In the genomic region with DNA sequence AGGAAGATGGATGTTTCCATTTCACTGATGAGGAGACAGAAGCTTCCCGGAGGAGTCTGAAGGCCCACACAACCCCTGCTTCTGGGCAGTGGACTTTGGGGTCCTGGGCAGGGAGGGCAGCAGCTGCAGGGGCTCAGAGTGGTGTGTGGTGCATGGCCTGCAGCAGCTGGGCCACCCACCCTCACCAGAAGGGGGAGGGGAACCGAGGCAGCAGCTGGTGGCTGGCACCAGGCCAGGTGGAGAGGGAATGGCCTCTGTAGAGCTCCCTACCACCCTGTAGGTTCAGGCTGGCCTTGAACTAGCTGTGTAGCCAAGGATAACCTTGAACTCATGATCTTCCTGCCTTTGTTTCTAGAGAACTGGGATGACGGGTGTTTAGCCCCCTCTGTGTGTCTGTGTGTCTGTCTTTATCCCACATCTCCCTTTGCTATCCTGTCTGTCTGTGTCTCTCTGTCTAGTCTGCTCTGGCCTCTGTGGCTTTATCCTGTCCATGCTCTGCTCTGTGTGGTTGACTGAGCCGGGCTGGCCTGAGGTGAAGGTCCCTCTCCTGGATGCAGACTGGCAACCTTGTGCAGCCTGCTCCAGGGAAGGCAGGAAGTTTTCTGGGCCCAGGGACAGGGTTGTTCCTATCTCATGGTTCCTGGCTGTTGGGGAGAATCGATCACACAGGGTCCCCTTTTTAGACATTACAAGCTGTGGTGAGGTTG, we compare ENCODE assay signal across 11 mouse cellular contexts. TPM values are rescaled to one million over a fixed set of nuclear protein-coding genes. Genes with fewer than 3 reads are reported as not detected.
DNase-seq lines count a peak whose midpoint lies in the region; TF ChIP-seq lines count a peak whose summit lies in the region.
"Had no signal": no experiment of that assay in that cellular context is flagged by ENCODE, and none has a peak within 500 bp of the region (broad histone marks: within the 10 kb centered on the region; RNA-seq: fewer than 3 reads in every experiment).

No protein-coding gene starts in this region.

- no peak overlapping the region for H3K4me3 ChIP-seq in myocyte

- no peak for TF ChIP-seq POLR2A in myocyte (IDR thresholded peaks at IDR 0.05; ENCODE audit: insufficient read length, low read depth)

- intact Hi-C loops in left cerebral cortex, postnatal 4 days (cut with DNase I), result loop anchor here (5.0 kb wide), 2 partner anchors 63 to 118 kb away; a partner anchor contains a TSS

- no peaks in the 10 kb centered on the region for H3K79me2 ChIP-seq in myocyte (ENCODE audit: control insufficient read depth, insufficient read depth)

- no peak overlapping the region for H3ac ChIP-seq in myocyte (ENCODE audit: control insufficient read depth, insufficient read length)

- peak; percentile 82 for DNase-seq in left cerebral cortex, postnatal 4 days
- no peak for DNase-seq in left cerebral cortex, adult 18-20 months (ENCODE audit: low spot score in 2 of 2)
- peak; percentile 72 for DNase-seq in retina, postnatal 1 day
- DNase-seq in retina, embryonic 14.5 days (ENCODE audit: low spot score), result no peak
- peak; percentile 64 to 70 for DNase-seq in adrenal gland, postnatal 36 days
- DNase-seq in left cerebral cortex, adult 11 months (ENCODE audit: low spot score), result no peak
- no peak for DNase-seq in urinary bladder, postnatal 14 days (ENCODE audit: low spot score)
- DNase-seq: embryo, embryonic 11 days; kidney, postnatal 36 days had no signal

- no peak overlapping the region for H3K4me2 ChIP-seq in myocyte (ENCODE audit: low read depth)

- no peaks in the 10 kb centered on the region for H3K36me3 ChIP-seq in myocyte (ENCODE audit: control insufficient read depth, insufficient read depth)

- peaks cover 15% of the 10 kb centered on the region for H3K27me3 ChIP-seq in myocyte (ENCODE audit: control insufficient read depth, insufficient read depth, insufficient read length)

TF ChIP-seq in myocyte, 11 proteins besides CTCF, POLR2A, EP300 and RAD21:
- TF ChIP-seq TCF12 (IDR thresholded peaks at IDR 0.05; ENCODE audit: insufficient read depth, poor library complexity, severe bottlenecking) (peak; percentile 31), SRF (IDR thresholded peaks at IDR 0.05; ENCODE audit: control insufficient read depth, insufficient read length, low read depth) (no peak), TCF3 (IDR thresholded peaks at IDR 0.05; ENCODE audit: insufficient read length, low read depth) (peak; percentile 92), MYOG (IDR thresholded peaks at IDR 0.05; ENCODE audit: control insufficient read depth in 1 of 3, insufficient read depth in 1 of 3, insufficient read length in 2 of 3, low read depth in 2 of 3) (peak in 2 of 3 experiments; percentile 99), USF1 (IDR thresholded peaks at IDR 0.05; ENCODE audit: low read depth) (no peak), MYOD1 (IDR thresholded peaks at IDR 0.05; ENCODE audit: control insufficient read depth in 1 of 3, insufficient read length in 2 of 3, low read depth in 2 of 3) (peak in 2 of 3 experiments; percentile 94 to 97)

RNA-seq across cellular contexts. Expression of a gene that starts 11.0 kb away (rescaled TPM):
- total RNA-seq in left cerebral cortex, postnatal 4 days (2021), result 10 to 100 TPM; 51.9 to 53.7 TPM
- total RNA-seq in left cerebral cortex, adult 18-20 months (2021), result 10 to 100 TPM; 25.4 to 29.8 TPM
- 10 to 100 TPM; 48.2 to 64.3 TPM for total RNA-seq in adrenal gland, postnatal 36 days (2021)
- 67.5 TPM for polyA plus RNA-seq in myocyte (2012; fragmentation: generic; extraction: Trizol)

RNA-seq across cellular contexts. Expression of a gene that starts 37.9 kb away (rescaled TPM):
- 100 to 1,000 TPM; 282 to 286 TPM for total RNA-seq in left cerebral cortex, postnatal 4 days (2021)
- total RNA-seq in left cerebral cortex, adult 18-20 months (2021), result 100 to 1,000 TPM; 383 to 388 TPM
- 100 to 1,000 TPM; 876 to 886 TPM for total RNA-seq in adrenal gland, postnatal 36 days (2021)
- 1,247 TPM for polyA plus RNA-seq in myocyte (2012; fragmentation: generic; extraction: Trizol)

RNA-seq across cellular contexts. Expression of a gene that starts 45.1 kb away (rescaled TPM):
- 100 to 1,000 TPM; 138 to 147 TPM for total RNA-seq in left cerebral cortex, postnatal 4 days (2021)
- 100 to 1,000 TPM; 143 to 166 TPM for total RNA-seq in left cerebral cortex, adult 18-20 months (2021)
- 100 to 1,000 TPM; 140 to 148 TPM for total RNA-seq in adrenal gland, postnatal 36 days (2021)
- polyA plus RNA-seq in myocyte (2012; fragmentation: generic; extraction: Trizol), result 190 TPM

RNA-seq across cellular contexts. Expression of a gene that starts 50.1 kb away (rescaled TPM):
- total RNA-seq in left cerebral cortex, postnatal 4 days (2021), result under 1 TPM in 1 of 2 experiments, not detected in 1; 0.24 TPM
- total RNA-seq in left cerebral cortex, adult 18-20 months (2021), result not detected
- not detected for total RNA-seq in adrenal gland, postnatal 36 days (2021)
- polyA plus RNA-seq in myocyte (2012; fragmentation: generic; extraction: Trizol), result not detected
- polyA plus RNA-seq: heart, postnatal 0 days had no signal

RNA-seq across cellular contexts. Expression of a gene that starts 57.0 kb away (rescaled TPM):
- total RNA-seq in left cerebral cortex, postnatal 4 days (2021), result 10 to 100 TPM; 75.5 to 80.1 TPM
- total RNA-seq in left cerebral cortex, adult 18-20 months (2021), result 10 to 100 TPM; 20.1 to 20.7 TPM
- 10 to 100 TPM; 22.4 to 29.9 TPM for total RNA-seq in adrenal gland, postnatal 36 days (2021)
- 29.6 TPM for polyA plus RNA-seq in myocyte (2012; fragmentation: generic; extraction: Trizol)

Comparison
In these comparisons a context has a peak if more than half of its experiments do, and no peak if none do; other contexts are left out.
1. DNase-seq: peak in left cerebral cortex, postnatal 4 days (single experiment), retina, postnatal 1 day (single experiment) and adrenal gland, postnatal 36 days (2 of 2); none in left cerebral cortex, adult 18-20 months (0 of 2), retina, embryonic 14.5 days (single experiment), left cerebral cortex, adult 11 months (single experiment) and urinary bladder, postnatal 14 days (single experiment).